Mouse (Mus musculus) hindbrain, embryonic 10.5 days (tissue): ENCODE data around the gene Fcnb. TPM values are rescaled to one million over a fixed set of nuclear protein-coding genes. Genes with fewer than 3 reads are reported as not detected.

Experiments
- DNase-seq: peaks from one replicate; pipeline ENCODE4 v3.0.0-alpha.2; 2017; ENCODE audit warnings: low spot score
- H3K27ac ChIP-seq: fragments of 300-500 bp; sonication (generic); 2 replicates; pipeline ENCODE4 v1.5.1; 2016; ENCODE audit warnings: mild to moderate bottlenecking, moderate library complexity
- H3K27me3 ChIP-seq: fragments of 300-500 bp; sonication (generic); 2 replicates; pipeline ENCODE4 v1.6.1; 2016; ENCODE audit warnings: mild to moderate bottlenecking; ENCODE audit not compliant: poor library complexity, insufficient read depth, severe bottlenecking
- H3K36me3 ChIP-seq: fragments of 300-500 bp; sonication (generic); 2 replicates; pipeline ENCODE4 v1.6.1; 2016; ENCODE audit warnings: mild to moderate bottlenecking, moderate library complexity
- H3K4me1 ChIP-seq: fragments of 300-500 bp; sonication (generic); replicated peaks from 2 replicates; pipeline ENCODE4 v1.6.1; 2016; ENCODE audit warnings: mild to moderate bottlenecking
- H3K4me3 ChIP-seq: fragments of 300-500 bp; sonication (generic); 2 replicates; pipeline ENCODE4 v1.5.1; 2016; ENCODE audit warnings: mild to moderate bottlenecking, moderate library complexity
- H3K9me3 ChIP-seq: fragments of 300-500 bp; sonication (generic); 2 replicates; pipeline ENCODE4 v1.6.1; 2016; ENCODE audit warnings: mild to moderate bottlenecking, moderate library complexity
- WGBS: fragments of 180-500 bp; shearing (Covaris S2); methylation state at CpG from one replicate; pipeline ENCODE4 v1.1.7; 2016; 5-methylcytosine and 5-hydroxymethylcytosine counted together
- polyA plus RNA-seq: library from polyadenylated mRNA; unstranded; fragments of >200 nt; fragmentation: Nextera tagmentation; extraction: Ambion mirVana; gene quantifications from 2 replicates; pipeline ENCODE4 v1.2.1, GENCODE M21; 2016

The Fcnb gene
- polyA plus RNA-seq, 1 experiment from 2014 or later, result not detected

DNA sequence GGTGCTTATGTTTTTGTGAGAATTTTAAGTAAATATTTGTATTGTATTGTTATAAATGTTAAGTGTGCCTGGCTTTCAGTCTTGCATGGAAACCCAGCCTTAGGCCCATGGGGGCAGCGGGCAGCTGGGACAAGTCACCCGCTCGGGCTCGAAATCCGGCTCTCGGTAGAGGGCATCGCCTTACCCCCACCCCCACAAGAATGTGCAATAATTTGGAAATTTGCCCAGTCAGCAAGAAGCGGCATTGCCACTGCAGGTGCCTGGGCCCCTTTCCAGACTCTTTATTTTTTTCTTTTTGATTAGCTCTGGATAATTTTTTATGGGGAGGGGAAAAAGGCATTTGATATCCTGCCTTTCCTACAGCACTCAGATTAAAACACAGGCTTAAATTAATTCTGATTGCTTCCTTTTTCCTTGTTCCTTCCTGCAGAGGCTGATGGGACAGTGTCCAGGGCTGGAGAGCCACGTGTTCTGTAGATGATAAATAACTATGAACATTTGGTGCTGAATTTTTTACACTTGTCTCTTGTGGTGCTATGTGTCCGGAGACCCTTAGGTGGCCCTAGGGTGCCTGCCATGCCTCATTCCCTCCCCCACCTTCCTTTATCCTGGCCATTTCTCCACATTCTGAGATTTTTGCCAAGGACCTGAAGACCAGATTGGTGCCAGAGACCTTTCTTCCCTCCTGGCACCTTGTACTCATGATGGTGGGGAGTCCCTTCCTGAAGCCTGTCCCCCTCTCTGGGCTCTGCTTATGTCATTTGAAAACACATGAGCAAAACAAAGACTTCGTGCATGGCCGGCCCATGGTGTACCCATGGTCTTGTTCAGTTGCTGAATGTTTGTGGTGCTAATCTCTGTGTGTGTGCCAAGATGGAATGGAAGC is 46.9 kb downstream of the Fcnb start:
- DNase-seq, result no peak
- Histone ChIP-seq H3K36me3 (peaks cover 11% of the 10 kb centered on the region), H3K9me3 (no peaks in the 10 kb centered on the region), H3K27me3 (no peaks in the 10 kb centered on the region), H3K27ac (no peak overlapping the region), H3K4me1 (no peaks in the 10 kb centered on the region), H3K4me3 (no peak overlapping the region)
- WGBS, result 84% methylated on average over 12 of the region's 12 CpGs

DNA sequence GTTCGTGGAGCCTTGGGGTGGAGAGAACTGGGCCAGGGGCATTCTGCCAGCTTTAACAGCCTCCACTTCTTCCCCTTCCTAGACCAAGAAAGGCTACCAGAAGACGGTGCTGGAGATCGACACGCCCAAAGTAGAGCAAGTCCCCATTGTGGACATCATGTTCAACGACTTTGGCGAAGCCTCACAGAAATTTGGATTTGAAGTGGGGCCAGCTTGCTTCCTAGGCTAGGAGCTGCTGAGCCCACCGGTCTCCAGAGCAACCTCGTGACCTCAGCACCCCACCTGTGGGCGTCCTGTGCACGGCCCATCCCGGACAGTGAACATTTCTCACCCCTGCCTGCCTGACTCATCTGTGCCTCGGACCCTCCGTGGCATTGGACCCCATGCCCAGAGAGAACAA is 47.9 kb downstream of the Fcnb start:
- WGBS, result 92% methylated on average over 13 of the region's 13 CpGs
- no peak overlapping the region for H3K4me3 ChIP-seq
- no peaks in the 10 kb centered on the region for H3K4me1 ChIP-seq
- peaks cover 11% of the 10 kb centered on the region for H3K36me3 ChIP-seq
- no peak overlapping the region for H3K27ac ChIP-seq
- no peaks in the 10 kb centered on the region for H3K27me3 ChIP-seq
- no peak for DNase-seq
- no peaks in the 10 kb centered on the region for H3K9me3 ChIP-seq

DNA sequence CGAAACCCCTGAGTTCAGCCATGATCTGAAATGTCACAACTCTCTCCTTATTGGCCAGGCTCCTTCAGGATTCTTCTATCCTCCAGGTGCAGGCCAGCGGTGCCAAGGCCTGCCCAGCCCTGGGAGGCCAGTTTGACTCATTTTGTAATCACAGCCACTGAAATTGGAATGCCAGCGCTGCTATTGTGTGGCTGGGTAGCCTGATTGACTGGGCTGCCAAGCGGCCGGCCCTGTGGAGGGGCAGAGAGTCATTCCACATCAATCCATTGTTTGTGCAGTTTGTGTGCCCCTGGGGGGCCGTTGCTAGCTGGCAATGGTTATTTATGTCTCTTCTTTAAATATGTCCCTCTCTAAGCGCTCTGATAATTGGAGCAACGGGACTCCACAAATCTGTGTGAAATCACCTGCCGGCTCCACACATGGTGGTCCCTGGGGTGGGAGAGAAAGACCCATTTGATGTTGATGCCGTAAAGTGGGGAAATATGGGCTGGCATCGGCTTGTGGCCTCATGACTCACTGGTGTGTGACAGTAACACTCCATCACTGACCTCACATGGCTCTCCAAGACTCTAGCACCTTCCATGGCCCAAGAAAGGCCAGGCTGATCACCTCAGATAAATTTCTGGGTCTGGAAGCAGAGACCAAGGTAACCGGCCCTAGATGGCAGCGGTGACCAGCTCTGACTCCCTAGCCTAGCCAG is 50.5 kb downstream of the Fcnb start:
- Histone ChIP-seq H3K9me3 (no peaks in the 10 kb centered on the region), H3K4me3 (no peak overlapping the region), H3K4me1 (no peaks in the 10 kb centered on the region), H3K36me3 (peaks cover 12% of the 10 kb centered on the region), H3K27ac (no peak overlapping the region), H3K27me3 (no peaks in the 10 kb centered on the region)
- no peak for DNase-seq
- WGBS, result 75% methylated on average over 13 of the region's 13 CpGs

DNA sequence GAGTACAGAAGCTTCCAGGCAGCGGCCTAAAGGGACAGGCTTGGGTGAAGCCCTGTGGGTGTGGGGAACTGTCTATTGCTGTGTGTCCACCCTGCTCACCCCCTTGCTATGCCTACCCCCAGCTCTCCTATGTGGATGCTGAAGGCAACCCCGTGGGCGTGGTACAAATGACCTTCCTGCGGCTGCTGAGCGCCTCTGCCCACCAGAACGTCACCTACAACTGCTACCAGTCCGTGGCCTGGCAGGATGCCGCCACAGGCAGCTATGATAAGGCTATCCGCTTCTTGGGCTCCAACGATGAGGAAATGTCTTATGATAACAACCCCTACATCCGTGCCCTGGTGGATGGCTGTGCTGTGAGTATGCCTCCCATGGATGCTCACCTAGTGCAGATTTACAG is 52.2 kb downstream of the Fcnb start:
- no peak for DNase-seq
- Histone ChIP-seq H3K36me3 (peaks cover 21% of the 10 kb centered on the region), H3K9me3 (no peaks in the 10 kb centered on the region), H3K27ac (no peak overlapping the region), H3K27me3 (no peaks in the 10 kb centered on the region), H3K4me3 (no peak overlapping the region), H3K4me1 (no peaks in the 10 kb centered on the region)
- WGBS, result 95% methylated on average over 11 of the region's 11 CpGs

DNA sequence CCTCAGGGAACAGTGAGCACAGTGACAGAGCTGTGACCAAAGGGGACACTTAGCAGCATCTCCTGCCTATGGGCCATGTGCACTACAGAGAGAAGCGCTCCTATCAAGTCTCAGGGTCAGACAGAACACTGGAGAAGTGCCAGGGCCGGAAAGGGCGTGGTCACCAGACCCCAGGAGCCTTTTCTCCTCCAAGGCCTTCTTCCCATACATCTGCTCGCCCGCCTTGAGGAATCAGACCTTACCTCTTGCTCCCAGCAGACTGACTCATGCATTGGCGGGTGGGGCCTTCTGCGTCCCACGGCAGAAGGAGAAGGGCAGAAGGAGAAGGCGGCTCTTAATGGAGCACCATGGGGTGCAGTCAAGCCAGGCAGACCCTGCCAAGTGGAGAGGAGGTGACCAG is 52.8 kb downstream of the Fcnb start:
- Histone ChIP-seq H3K27ac (no peak overlapping the region), H3K4me1 (no peaks in the 10 kb centered on the region), H3K9me3 (no peaks in the 10 kb centered on the region), H3K4me3 (no peak overlapping the region), H3K36me3 (peaks cover 20% of the 10 kb centered on the region), H3K27me3 (no peaks in the 10 kb centered on the region)
- DNase-seq, result no peak
- WGBS, result 84% methylated on average over 9 of the region's 9 CpGs

Other genes starting within 250 kb of the Fcnb start
- 21.2 and 25.6 TPM in 2 replicates for gene Col5a1, start 198.5 kb downstream of the Fcnb start, polyA plus RNA-seq
- gene Olfm1, start 108.1 kb upstream of the Fcnb start, polyA plus RNA-seq, result 46.9 and 113 TPM in 2 replicates